Mouse (Mus musculus): ENCODE measurements at regions not wholly inside any gene's neighbourhood (a gene's known extent, or its start where the extent isn't known, plus 50 kb on each side); places are given as distances from the start of the nearest gene placed in this dataset.
"Not testable (repeated sequence)": the region's sequence is repeated elsewhere in the genome, so short reads cannot be mapped to it uniquely, and the experiment has no call there.

- no peak for ATAC-seq (replicated peaks; ENCODE audit: poor library complexity, severe bottlenecking)
These were observed 53.2 kb upstream of the Dazl start for GRCm38 (mm10) chr17:50346451-50347192.

GRCm38 (mm10) chr17:50353818-50354217 is 60.4 kb upstream of the Dazl start:
- not testable (repeated sequence) for ATAC-seq (replicated peaks; ENCODE audit: poor library complexity, severe bottlenecking)

- no peak for ATAC-seq (replicated peaks; ENCODE audit: poor library complexity, severe bottlenecking)
These were observed 60.9 kb upstream of the Dazl start for GRCm38 (mm10) chr17:50354357-50354756.

- peak; percentile 17 for ATAC-seq (replicated peaks; ENCODE audit: poor library complexity, severe bottlenecking)
These were observed 68.3 kb upstream of the Dazl start for GRCm38 (mm10) chr17:50361657-50362233.

- no peak for ATAC-seq (replicated peaks; ENCODE audit: poor library complexity, severe bottlenecking)
These were observed 72.0 kb upstream of the Dazl start for GRCm38 (mm10) chr17:50365396-50365795.

GRCm38 (mm10) chr17:50366181-50366580 is 72.7 kb upstream of the Dazl start:
- ATAC-seq (replicated peaks; ENCODE audit: poor library complexity, severe bottlenecking), result no peak

GRCm38 (mm10) chr17:50369216-50369875 is 75.9 kb upstream of the Dazl start:
- peak; percentile 86 for ATAC-seq (replicated peaks; ENCODE audit: poor library complexity, severe bottlenecking)

- no peak for ATAC-seq (replicated peaks; ENCODE audit: poor library complexity, severe bottlenecking)
These were observed 77.0 kb upstream of the Dazl start for GRCm38 (mm10) chr17:50370484-50370883.

- no peak for ATAC-seq (replicated peaks; ENCODE audit: poor library complexity, severe bottlenecking)
These were observed 80.2 kb upstream of the Dazl start for GRCm38 (mm10) chr17:50373496-50374141.

GRCm38 (mm10) chr17:50375465-50375864 is 82.0 kb upstream of the Dazl start:
- peak; percentile 59 for ATAC-seq (replicated peaks; ENCODE audit: poor library complexity, severe bottlenecking)

- peak; percentile 77 for ATAC-seq (replicated peaks; ENCODE audit: poor library complexity, severe bottlenecking)
These were observed 83.3 kb upstream of the Dazl start for GRCm38 (mm10) chr17:50376708-50377107.

- no peak for ATAC-seq (replicated peaks; ENCODE audit: poor library complexity, severe bottlenecking)
These were observed 84.8 kb upstream of the Dazl start for GRCm38 (mm10) chr17:50378141-50378727.

- peak; percentile 82 for ATAC-seq (replicated peaks; ENCODE audit: poor library complexity, severe bottlenecking)
These were observed 95.6 kb upstream of the Dazl start for GRCm38 (mm10) chr17:50388715-50389710.

- no peak for ATAC-seq (replicated peaks; ENCODE audit: poor library complexity, severe bottlenecking)
These were observed 96.7 kb upstream of the Dazl start for GRCm38 (mm10) chr17:50390151-50390550.

GRCm38 (mm10) chr17:50391207-50391606 is 97.8 kb upstream of the Dazl start:
- ATAC-seq (replicated peaks; ENCODE audit: poor library complexity, severe bottlenecking), result no peak

- no peak for ATAC-seq (replicated peaks; ENCODE audit: poor library complexity, severe bottlenecking)
These were observed 98.6 kb upstream of the Dazl start for GRCm38 (mm10) chr17:50391996-50392395.

GRCm38 (mm10) chr17:50392428-50392827 is 99.0 kb upstream of the Dazl start:
- no peak for ATAC-seq (replicated peaks; ENCODE audit: poor library complexity, severe bottlenecking)

- no peak for ATAC-seq (replicated peaks; ENCODE audit: poor library complexity, severe bottlenecking)
These were observed 99.5 kb upstream of the Dazl start for GRCm38 (mm10) chr17:50392966-50393365.

- no peak for ATAC-seq (replicated peaks; ENCODE audit: poor library complexity, severe bottlenecking)
These were observed 100.3 kb upstream of the Dazl start for GRCm38 (mm10) chr17:50393698-50394097.
